Mouse (Mus musculus) left cerebral cortex, postnatal 25 days (tissue): ENCODE measurements around the gene 4930558K02Rik. TPM values are rescaled to one million over a fixed set of nuclear protein-coding genes. Genes with fewer than 3 reads are reported as not detected.

ENCODE experiments used
- DNase-seq, 2 experiments: peaks; one replicate each; pipeline ENCODE4 v3.0.0; 2022; ENCODE audit warnings: low spot score in 2 of 2, mixed read lengths in 1 of 2
- intact Hi-C: fragments of 180-260 bp; cut with DNase I; formaldehyde crosslinking; loops from one replicate; pipeline ENCODE4 v1.15.1; 2025
- total RNA-seq, 2 experiments: library from RNA; stranded (reverse); gene quantifications; 2 replicates each; pipeline ENCODE4 v1.2.3; 2021

4930558K02Rik gene
- not detected for total RNA-seq

- intact Hi-C loops, result loop anchor here (10.0 kb wide), 1 partner anchor 555 kb away; no protein-coding TSS in a partner anchor
- no peak for DNase-seq
Observed at GRCm38 (mm10) chr1:161979536-161979935, at the start of gene 4930558K02Rik. TSS of gene 4930558K02Rik (minus strand) at chr1:161979636.

DNA sequence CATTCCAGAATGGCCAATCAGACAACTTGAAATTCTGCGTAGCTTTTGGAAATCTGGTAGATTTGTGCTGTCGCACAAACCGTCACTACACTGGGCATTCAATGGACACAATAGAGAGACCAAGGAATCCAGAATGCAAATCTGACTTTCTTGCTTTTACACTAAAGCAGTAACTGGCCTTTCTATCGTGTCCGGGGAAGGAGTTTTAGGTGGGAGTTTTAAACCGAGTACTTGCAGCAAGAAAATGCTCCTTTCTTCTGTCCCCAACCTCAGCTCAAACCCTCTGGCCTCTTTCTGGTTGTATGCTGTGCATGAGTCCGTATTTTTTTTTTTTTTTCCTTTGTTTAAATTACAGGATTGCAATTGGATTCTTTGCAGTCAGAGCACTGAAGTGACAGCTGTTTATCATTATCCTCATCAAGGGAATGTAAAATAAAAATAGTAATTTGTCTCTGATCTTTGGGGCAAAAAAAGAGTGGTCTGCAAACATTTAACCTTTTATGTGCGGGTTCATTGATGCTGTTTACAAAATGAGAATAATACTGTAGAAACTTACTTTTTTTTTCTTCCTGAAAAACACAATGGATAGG, 44.3 kb upstream of the 4930558K02Rik start:
- DNase-seq, result no peak
- intact Hi-C loops, result no loop called here

DNA sequence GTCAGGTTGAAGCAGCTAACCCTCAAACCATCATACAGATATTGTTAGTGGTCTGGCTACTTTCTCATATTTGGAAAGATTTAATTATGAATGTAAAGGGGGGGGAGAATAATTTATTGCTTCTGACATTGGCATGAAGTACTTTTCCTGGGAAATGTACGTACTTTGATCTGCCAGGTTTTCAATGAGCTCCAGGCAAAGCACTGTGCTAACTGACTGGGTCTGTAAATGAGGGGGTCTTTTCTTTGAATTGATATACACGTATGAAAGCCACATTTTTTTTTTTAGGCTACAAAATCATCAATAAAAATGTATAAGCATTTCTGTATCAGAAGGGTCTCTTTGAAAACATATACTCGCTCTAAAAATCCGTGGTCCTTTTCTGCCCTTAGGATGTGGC, 41.3 kb upstream of the 4930558K02Rik start:
- intact Hi-C loops, result no loop called here
- no peak for DNase-seq

DNA sequence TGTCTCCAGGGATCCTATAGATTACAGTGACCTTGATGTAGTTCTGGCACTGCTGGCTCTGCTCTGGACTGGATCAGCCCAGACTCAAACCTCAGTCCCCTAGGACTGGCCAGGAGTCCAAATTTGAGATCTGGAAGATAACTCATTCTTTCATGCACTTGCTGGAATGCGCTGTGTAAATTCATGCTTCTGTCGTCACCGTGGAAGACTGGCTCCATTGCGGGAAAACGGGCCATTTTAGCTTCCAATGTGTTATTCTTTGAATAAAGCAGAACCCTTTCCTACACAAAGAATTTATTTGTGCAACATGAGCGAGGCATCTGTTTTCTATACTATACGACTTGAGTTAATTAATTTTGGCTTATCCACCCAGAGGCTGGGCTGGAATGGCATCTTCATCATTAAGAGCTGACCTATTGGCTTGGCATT, 40.9 kb upstream of the 4930558K02Rik start:
- DNase-seq, result no peak
- intact Hi-C loops, result no loop called here

GRCm38 (mm10) chr1:162018601-162018977, 39.2 kb upstream of the 4930558K02Rik start:
- DNase-seq, result no peak
- intact Hi-C loops, result no loop called here

DNA sequence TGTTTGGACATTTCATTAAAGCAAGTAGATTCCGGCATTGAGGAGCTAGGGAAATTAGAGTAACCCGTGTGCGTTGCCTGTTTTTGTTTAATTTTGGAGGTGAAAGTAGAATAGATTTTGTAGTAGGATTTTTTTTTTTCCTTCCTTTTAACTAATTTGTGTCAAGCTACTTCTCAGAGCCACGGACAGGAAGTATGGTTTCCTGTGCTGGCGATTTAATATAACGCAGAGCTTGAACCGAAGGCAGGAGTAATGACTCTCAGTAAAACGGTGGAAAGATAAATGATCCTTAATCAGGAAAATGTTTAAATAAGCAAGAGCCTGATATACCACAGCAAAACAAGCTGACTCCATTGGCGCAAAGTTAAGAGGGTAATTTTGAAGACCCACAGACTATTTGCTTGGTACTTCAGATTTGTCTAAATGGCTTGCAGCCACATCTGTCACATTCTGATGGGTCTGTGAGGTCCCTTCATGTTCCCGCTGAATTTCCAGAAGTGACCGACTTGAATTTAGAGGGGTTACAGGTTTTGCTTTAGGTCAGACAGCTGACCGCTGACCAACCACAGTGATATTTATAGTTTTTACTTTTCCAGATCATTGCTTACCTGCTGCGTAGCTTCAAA, 38.7 kb upstream of the 4930558K02Rik start:
- intact Hi-C loops, result no loop called here
- DNase-seq, result no peak

DNA sequence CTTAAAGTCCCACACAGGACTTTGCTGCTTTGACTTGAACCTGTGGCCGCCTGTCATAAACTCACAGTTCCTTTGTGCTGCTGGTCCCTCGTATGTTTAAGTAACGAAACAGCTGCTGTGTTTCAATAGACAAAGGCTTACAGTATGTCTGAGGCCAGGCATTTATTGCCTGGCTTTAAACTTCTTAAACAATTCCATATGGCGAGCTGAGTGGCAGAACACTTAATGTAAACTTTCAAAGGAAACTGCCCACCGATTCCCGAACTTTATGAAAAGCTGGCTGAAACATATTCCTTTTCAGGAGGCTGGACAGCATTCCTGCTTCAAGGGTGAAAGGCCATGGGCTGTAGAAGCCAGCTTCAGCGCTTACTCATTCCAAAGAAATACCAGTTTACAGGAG, 37.5 kb upstream of the 4930558K02Rik start:
- intact Hi-C loops, result no loop called here
- DNase-seq, result no peak

GRCm38 (mm10) chr1:162015247-162015862, 35.9 kb upstream of the 4930558K02Rik start:
- intact Hi-C loops, result no loop called here
- no peak for DNase-seq

GRCm38 (mm10) chr1:162013561-162013960, 34.1 kb upstream of the 4930558K02Rik start:
- no peak for DNase-seq
- intact Hi-C loops, result no loop called here

DNA sequence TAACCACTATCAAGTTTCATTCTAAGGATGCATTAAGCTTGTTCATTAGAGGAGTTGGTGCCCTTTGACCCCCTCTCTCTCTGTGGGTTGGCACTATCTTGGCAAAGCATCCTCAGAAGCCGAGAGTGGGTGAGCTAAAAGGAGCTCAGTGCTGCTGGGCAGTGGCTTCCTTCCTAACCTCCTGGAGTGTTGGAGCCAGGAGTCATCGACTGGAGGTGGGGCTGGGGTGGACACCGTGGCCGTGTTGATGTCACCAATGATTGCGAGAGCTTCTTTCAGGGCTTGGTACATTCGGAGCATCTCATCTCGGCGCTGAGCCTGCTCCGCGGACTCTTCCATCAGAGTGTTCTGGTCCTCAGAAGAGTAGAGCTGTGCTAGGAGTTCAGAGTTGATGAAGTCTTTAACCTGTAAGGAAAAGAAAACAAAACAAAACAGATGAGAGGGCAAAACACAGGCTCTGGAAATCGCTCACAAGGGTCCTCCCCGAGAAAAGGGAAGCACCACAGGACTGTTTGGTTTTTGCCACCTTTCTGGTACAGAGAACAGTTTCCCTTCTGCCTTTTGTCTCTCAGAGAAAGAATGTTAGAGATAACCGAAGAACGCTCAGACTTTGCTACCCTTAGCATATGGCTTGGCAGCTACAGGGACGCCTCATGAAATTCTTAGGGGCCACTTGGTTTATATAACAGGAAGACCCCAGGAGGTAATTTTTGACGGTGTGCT, 32.2 kb upstream of the 4930558K02Rik start:
- DNase-seq, result no peak
- intact Hi-C loops, result no loop called here

GRCm38 (mm10) chr1:162009086-162009485, 29.6 kb upstream of the 4930558K02Rik start:
- intact Hi-C loops, result no loop called here
- DNase-seq, result no peak

DNA sequence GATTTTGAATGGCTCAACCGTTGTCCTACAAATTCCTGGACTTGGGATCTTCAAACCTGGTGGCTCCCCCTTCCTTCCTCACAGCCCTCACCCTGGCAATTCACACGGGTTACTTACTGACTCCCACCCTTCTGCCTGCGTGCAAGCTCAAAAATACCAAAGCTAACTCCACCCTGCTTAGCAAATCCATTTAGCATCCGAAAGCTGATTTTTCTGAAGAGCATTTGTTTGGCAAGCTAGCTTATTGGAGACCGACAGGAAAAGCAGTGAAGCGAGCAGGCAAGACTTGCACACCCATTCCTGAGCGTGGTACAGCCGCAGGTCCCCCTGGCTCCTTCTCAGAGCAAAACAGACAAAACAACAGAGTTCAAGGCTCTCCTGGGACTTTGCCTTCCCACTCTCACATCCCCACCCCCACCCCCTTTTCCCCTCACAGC, 29.2 kb upstream of the 4930558K02Rik start:
- intact Hi-C loops, result no loop called here
- DNase-seq, result no peak

DNA sequence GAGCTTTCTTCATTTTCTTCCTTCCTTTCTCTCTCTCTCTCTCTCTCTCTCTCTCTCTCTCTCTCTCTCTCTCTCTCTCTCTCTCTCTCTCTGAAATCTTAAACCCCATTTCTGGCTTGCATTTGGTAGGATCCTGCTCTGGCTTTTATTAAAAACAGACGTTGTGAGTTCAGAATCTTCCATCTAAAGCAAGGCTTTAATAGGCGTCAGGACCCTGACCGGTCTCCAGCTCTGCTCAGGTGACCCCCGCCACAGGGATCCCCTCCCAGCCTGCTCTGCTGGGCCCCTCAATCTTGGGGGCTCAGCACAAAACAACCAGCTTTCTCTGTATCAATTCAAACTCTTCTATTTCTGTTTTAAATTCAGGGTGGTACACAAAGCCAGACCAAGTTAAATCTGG, 28.8 kb upstream of the 4930558K02Rik start:
- intact Hi-C loops, result no loop called here
- DNase-seq, result no peak

GRCm38 (mm10) chr1:162006109-162006508, 26.7 kb upstream of the 4930558K02Rik start:
- no peak for DNase-seq
- intact Hi-C loops, result no loop called here

GRCm38 (mm10) chr1:162004821-162005770, 25.7 kb upstream of the 4930558K02Rik start:
- DNase-seq, result peak in 1 of 2 experiments; percentile 12

GRCm38 (mm10) chr1:162004518-162004780, 25.0 kb upstream of the 4930558K02Rik start:
- no peak for DNase-seq
- intact Hi-C loops, result no loop called here

More at GRCm38 (mm10) chr1:162004821-162005770, 25.7 kb upstream of the 4930558K02Rik start:
- intact Hi-C loops, result no loop called here

DNA sequence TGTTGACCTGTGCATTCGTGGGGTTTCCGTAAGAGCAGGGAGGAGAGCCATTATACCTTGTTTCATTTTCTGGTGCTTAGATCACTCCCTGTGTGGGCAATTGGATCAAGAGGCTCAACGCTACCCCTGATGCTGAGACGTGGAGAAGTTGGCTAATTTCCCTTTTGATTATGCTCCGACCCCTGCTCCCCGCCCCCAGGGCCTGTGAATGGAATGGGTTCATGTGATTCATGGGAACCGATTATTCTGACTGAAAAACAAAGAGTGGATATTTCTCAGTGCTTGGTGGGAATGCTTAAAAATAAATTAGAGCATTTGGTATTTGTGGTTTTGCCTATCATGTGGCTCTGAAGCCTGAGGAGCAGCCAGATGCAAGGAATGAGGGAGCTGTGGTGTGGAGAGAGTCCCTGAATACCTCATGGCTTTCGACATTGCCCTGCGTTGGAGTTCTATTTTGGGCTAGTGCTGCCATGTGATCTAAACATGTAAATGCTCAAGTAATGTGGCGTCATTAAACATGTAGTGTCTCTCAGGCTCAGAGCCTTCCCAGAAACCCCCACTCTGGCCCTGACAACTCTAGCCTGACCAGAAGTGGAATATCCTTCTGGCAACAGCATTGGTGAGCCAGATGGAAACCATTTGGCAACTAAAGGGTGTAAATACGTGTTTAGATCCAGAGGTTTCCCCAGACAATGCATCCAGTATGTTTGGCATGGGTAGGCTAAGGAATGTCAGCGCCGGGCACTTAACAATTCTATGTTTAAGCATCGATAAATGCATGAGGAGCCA, 24.5 kb upstream of the 4930558K02Rik start:
- DNase-seq, result no peak
- intact Hi-C loops, result no loop called here

GRCm38 (mm10) chr1:162001328-162001727, 21.9 kb upstream of the 4930558K02Rik start:
- intact Hi-C loops, result no loop called here
- DNase-seq, result no peak

GRCm38 (mm10) chr1:161999882-162000371, 20.5 kb upstream of the 4930558K02Rik start:
- intact Hi-C loops, result loop anchor here (1.0 kb wide), 1 partner anchor 313 kb away; no protein-coding TSS in a partner anchor
- peak; percentile 62 to 78 for DNase-seq
